Mouse (Mus musculus) E14TG2a.4 (cell line): ENCODE results near the gene Ropn1.
"Not testable (repeated sequence)": the region's sequence is repeated elsewhere in the genome, so short reads cannot be mapped to it uniquely, and the experiment has no call there.

Experiments
- H3K27me3 ChIP-seq: 2 replicates; pipeline ENCODE4 v1.6.1; 2014; ENCODE audit warnings: low read length, control low read depth; ENCODE audit not compliant: insufficient read depth
- H3K36me3 ChIP-seq: 2 replicates; pipeline ENCODE4 v1.6.1; 2014; ENCODE audit warnings: low read length, control low read depth; ENCODE audit not compliant: insufficient read depth
- H3K4me1 ChIP-seq: replicated peaks from 2 replicates; pipeline ENCODE4 v1.6.1; 2014; ENCODE audit warnings: low read depth, low read length, control low read depth
- H3K4me3 ChIP-seq: replicated peaks from 2 replicates; pipeline ENCODE4 v1.5.1; 2014; ENCODE audit warnings: mild to moderate bottlenecking, low read length
- H3K9me3 ChIP-seq: 2 replicates; pipeline ENCODE4 v1.6.1; 2014; ENCODE audit warnings: low read length, control low read depth
- CTCF ChIP-seq: conservative IDR thresholded peaks from 2 replicates; pipeline ENCODE4 v1.5.1; 2014; ENCODE audit warnings: low read length
- NANOG ChIP-seq: IDR thresholded peaks from 2 replicates; pipeline ENCODE4 v1.6.1; 2014; ENCODE audit warnings: borderline replicate concordance, low read length, mixed read lengths
- POU5F1 ChIP-seq: IDR thresholded peaks from 2 replicates; pipeline ENCODE4 v1.6.1; 2014; ENCODE audit warnings: low read length, borderline replicate concordance

Gene Ropn1

GRCm38 (mm10) chr16:34635557-34635956 is 14.2 kb upstream of the Ropn1 start:
- H3K27me3 ChIP-seq: no peaks in the 10 kb centered on the region
- no peak for TF ChIP-seq NANOG
- no peak for TF ChIP-seq CTCF
- no peak for TF ChIP-seq POU5F1
- H3K36me3 ChIP-seq: no peaks in the 10 kb centered on the region
- no peaks in the 10 kb centered on the region for H3K4me1 ChIP-seq
- no peaks in the 10 kb centered on the region for H3K9me3 ChIP-seq
- no peak overlapping the region for H3K4me3 ChIP-seq

GRCm38 (mm10) chr16:34643511-34644259 is 6.0 kb upstream of the Ropn1 start:
- no peaks in the 10 kb centered on the region for H3K4me1 ChIP-seq
- TF ChIP-seq CTCF: no peak
- TF ChIP-seq NANOG: no peak
- no peak for TF ChIP-seq POU5F1
- H3K36me3 ChIP-seq: no peaks in the 10 kb centered on the region
- H3K27me3 ChIP-seq: peaks cover 12% of the 10 kb centered on the region
- H3K9me3 ChIP-seq: no peaks in the 10 kb centered on the region
- H3K4me3 ChIP-seq: no peak overlapping the region

- no peak for TF ChIP-seq POU5F1
- TF ChIP-seq NANOG: no peak
- TF ChIP-seq CTCF: no peak
- no peaks in the 10 kb centered on the region for H3K9me3 ChIP-seq
- H3K36me3 ChIP-seq: no peaks in the 10 kb centered on the region
- peaks cover 31% of the 10 kb centered on the region for H3K27me3 ChIP-seq
- no peak overlapping the region for H3K4me3 ChIP-seq
- peaks cover 17% of the 10 kb centered on the region for H3K4me1 ChIP-seq
These were observed 3.3 kb downstream of the Ropn1 start for GRCm38 (mm10) chr16:34653023-34653422.

GRCm38 (mm10) chr16:34657566-34657965 is 7.8 kb downstream of the Ropn1 start:
- peak overlapping the region; percentile 41 for H3K4me3 ChIP-seq
- peaks cover 11% of the 10 kb centered on the region for H3K27me3 ChIP-seq
- not testable (repeated sequence) for H3K9me3 ChIP-seq, H3K36me3 ChIP-seq
- H3K4me1 ChIP-seq: peaks cover 17% of the 10 kb centered on the region

- H3K4me3 ChIP-seq: peak overlapping the region; percentile 41; the same call in 1 of the 2 replicates
- no peaks in the 10 kb centered on the region for H3K9me3 ChIP-seq
- TF ChIP-seq POU5F1 (no peak), CTCF (no peak), NANOG (no peak)
- H3K36me3 ChIP-seq: no peaks in the 10 kb centered on the region
- H3K4me1 ChIP-seq: peaks cover 17% of the 10 kb centered on the region
- peaks cover 11% of the 10 kb centered on the region for H3K27me3 ChIP-seq
These were observed 8.3 kb downstream of the Ropn1 start for GRCm38 (mm10) chr16:34657983-34658382.

GRCm38 (mm10) chr16:34658388-34658787 is 8.7 kb downstream of the Ropn1 start:
- Histone ChIP-seq H3K4me3 (no peak overlapping the region), H3K4me1 (peaks cover 17% of the 10 kb centered on the region), H3K27me3 (peaks cover 13% of the 10 kb centered on the region), H3K36me3 (no peaks in the 10 kb centered on the region), H3K9me3 (no peaks in the 10 kb centered on the region)
- TF ChIP-seq NANOG (no peak), CTCF (no peak), POU5F1 (no peak)

- Histone ChIP-seq H3K4me3 (no peak overlapping the region), H3K9me3 (no peaks in the 10 kb centered on the region), H3K4me1 (peaks cover 32% of the 10 kb centered on the region), H3K27me3 (peaks cover 39% of the 10 kb centered on the region), H3K36me3 (no peaks in the 10 kb centered on the region)
- TF ChIP-seq NANOG: no peak
- TF ChIP-seq POU5F1: no peak
- no peak for TF ChIP-seq CTCF
These were observed 14.8 kb downstream of the Ropn1 start for GRCm38 (mm10) chr16:34664553-34664952.

GRCm38 (mm10) chr16:34667031-34667726 is 17.5 kb downstream of the Ropn1 start:
- Histone ChIP-seq H3K9me3 (no peaks in the 10 kb centered on the region), H3K27me3 (peaks cover 53% of the 10 kb centered on the region), H3K4me3 (peak overlapping the region; percentile 33; the same call in 1 of the 2 replicates), H3K4me1 (peaks cover 39% of the 10 kb centered on the region), H3K36me3 (no peaks in the 10 kb centered on the region)
- TF ChIP-seq POU5F1 (no peak), CTCF (peak; percentile 68)
